Mouse (Mus musculus) C2C12 (cell line): Measurements from ENCODE around the gene Ppp2r3a.

Experiments
- CTCF ChIP-seq: IDR thresholded peaks from one replicate; pipeline ENCODE4 v1.5.1; 2011; ENCODE audit not compliant: control insufficient read depth, insufficient read depth, insufficient read length
- MYOD1 ChIP-seq: IDR thresholded peaks from one replicate; pipeline ENCODE4 v1.6.1; 2011; ENCODE audit warnings: low read depth; ENCODE audit not compliant: control insufficient read depth, insufficient read length
- USF1 ChIP-seq: IDR thresholded peaks from one replicate; pipeline ENCODE4 v1.6.1; 2011; ENCODE audit warnings: low read depth, mild to moderate bottlenecking, control low read depth, moderate library complexity

DNA sequence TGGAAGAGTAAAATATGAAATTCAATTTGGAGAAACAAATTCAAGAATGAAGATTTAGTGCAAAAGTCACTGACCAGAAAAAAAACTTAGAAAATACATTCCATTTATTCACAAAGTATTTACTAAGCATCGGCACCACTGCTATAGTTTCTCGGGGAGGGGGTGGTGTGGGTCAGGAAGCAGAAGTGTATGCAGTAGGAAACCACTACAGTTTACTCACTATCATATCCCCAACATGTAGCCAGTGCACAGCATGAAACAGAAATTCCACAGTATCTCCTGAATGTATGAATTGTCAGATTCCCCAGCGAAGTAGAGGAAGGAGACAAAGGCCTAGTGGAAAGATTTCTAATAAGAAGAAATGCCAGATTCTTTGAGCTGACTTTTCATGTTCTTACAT, 11.4 kb downstream of the Ppp2r3a start:
- no peak for TF ChIP-seq USF1
- TF ChIP-seq CTCF = no peak
- TF ChIP-seq MYOD1 = no peak
